Mouse (Mus musculus) spleen, postnatal 36 days (tissue): ENCODE measurements at regions not wholly inside any gene's neighbourhood (a gene's known extent, or its start where the extent isn't known, plus 50 kb on each side); places are given as distances from the start of the nearest gene placed in this dataset.

ENCODE experiments used
- DNase-seq, 2 experiments: peaks; one replicate each; pipeline ENCODE4 v3.0.0; 2022; ENCODE audit warnings: low spot score in 2 of 2, mixed read lengths in 1 of 2

DNA sequence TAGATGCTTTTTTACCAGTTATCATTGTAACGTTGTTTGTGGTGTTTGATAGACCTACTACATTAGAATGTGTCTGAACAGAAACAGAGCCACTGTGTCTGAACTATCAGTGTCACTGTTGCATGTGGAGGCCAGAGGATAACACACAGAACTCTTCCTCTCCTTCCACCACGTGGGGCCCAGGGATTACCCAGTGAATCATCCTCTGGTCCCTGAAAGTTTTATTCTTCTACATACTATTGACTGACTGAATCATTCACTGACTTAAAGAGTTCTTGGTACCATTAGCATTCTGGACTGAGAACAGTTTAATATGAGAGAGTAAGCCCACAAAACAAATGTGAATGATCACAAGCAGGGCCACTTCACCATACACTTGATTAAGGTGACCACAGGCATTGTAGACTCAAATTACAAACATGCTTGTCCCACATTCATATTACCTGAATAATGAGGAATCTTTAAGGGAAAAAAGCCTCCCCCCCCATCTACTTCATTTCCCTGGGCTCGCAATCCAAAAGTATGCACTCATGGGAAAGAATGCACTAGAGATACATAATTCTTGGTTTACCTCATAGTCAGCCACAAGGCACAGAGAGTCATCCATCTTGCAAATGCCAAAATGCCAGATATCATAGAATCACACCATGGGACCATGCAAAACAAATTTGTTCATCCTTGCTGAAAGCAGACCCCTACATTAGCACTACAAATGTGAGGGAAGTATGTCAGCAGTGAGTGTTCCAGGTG lies 68.1 kb upstream of the Tnfsf11 start:
- DNase-seq, result no peak

DNA sequence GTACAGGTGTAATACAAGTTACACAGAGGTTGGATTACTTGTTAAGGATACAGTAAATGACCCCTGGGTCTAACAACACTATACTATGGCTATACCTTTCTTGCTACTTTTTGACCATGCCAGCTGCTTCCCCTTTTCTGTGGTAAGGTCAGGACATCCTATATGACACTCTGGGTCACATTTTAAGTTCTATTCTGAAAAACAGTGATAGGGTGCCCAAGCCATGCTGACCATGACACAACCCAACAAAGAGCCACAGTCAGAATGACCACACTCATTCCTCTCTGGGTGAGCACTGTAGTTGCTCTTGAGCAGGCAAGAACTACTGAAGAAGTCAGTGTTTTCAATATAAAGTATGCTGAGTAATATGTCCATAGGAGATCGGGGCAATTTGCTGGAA lies 64.3 kb upstream of the Tnfsf11 start:
- no peak for DNase-seq

DNA sequence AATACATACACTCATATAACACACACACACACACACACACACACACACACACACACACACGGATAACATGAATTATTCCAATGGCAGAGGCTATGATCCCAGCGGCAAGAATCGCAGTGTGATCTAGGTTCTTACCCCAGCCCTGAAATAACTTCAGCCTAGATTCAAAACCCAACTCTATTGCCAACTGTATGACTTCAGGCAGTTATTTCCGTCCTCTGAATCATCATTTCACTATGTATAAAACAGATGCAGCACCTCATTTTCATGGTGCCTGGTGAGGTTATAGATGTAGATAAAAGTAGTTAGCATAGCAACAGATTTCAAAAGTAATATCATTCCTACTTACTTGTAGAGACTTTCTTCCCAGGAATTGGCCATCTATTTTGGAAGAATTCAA lies 61.0 kb upstream of the Tnfsf11 start:
- no peak for DNase-seq

DNA sequence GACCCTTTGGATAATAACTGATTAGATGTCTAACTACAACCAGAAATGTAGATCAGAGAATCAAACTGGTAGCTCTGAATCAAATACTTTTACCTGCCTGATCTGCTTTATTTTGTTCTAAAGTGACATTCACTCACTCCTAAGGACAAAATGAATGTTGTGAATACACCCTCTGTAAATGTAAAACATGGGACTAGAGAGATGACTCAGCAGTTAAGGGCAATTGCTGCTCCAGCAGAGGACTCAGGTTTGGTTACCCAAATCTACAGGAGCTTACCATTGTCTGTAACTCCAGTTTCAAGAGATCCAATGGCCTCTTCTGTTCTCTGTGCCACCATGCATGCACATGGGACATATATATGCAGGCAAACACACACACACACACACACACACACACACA lies 57.0 kb upstream of the Tnfsf11 start:
- DNase-seq, result no peak

DNA sequence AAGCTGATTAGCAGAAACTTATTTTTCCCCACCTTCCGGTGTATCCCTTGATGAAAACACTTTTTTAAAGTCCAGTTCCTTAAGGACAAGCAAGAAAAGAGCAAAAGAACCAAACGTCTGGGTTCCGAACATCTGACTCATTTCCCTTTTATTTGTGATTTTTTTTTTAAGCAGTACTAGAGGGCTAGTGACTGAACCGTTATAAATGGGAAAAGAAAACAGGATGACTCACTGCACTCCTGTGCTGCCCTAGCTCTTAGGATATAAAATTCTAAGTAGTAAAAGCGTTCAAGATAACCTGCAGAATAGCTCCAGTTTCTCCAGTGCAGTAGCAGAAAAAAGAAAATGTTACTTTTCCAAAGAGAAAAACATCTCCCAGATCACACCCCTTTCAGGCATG lies 55.3 kb upstream of the Tnfsf11 start:
- no peak for DNase-seq
